Mouse (Mus musculus) c-Kit-negative CD71-positive TER-119-positive erythroid progenitor cells, embryonic 14.5 days (primary cell): ENCODE results near the gene Rapgef4.
"Not testable (repeated sequence)": the region's sequence is repeated elsewhere in the genome, so short reads cannot be mapped to it uniquely, and the experiment has no call there.

Experiments used
- DNase-seq: peaks from one replicate; pipeline ENCODE4 v3.0.0-alpha.2; 2013; ENCODE audit warnings: low read depth, low spot score

The Rapgef4 gene

DNA sequence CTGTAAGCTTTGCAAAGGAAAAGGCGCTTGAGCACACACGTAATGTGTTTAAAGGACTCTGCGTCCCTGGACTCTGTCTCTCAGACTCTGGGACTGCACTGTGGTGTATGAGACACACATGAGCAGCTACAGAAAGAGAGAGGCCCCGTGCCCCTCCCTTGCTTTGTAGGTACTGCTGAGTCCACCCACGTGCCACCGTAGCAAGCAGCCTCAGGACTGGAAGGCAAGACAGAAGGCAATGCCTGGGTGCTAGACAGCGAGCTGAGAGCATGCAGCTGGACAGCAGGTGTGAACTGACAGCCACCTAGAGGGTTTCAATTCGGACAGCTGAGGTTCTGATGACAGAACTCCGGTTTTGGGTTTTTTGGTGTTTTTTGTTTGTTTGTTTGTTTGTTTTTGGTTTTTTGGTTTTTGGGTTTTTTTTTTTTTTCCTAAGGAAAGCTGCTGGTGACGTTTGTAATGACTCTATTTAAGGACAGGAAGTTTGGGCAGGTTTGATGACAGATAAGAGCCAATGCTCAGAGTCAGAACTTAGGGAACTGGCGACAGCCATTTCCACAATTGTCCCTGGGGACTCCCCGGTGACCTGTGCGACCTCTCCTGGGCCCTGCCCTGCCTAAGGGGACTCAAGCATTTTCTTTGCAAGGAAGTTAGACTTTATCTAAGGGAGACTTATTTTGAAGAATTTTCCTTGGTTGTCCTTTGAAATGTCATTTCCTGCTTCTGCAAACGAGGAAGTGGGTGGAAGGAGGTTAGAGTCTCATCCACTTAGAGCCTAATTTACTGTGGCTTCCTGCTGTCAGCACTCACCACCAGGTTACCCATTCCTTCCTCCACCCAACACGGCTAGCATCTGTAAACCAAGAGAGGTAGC is 136.3 kb downstream of the Rapgef4 start:
- DNase-seq: no peak

- DNase-seq: no peak
These were observed 139.2 kb downstream of the Rapgef4 start for GRCm38 (mm10) chr2:72120211-72120610.

DNA sequence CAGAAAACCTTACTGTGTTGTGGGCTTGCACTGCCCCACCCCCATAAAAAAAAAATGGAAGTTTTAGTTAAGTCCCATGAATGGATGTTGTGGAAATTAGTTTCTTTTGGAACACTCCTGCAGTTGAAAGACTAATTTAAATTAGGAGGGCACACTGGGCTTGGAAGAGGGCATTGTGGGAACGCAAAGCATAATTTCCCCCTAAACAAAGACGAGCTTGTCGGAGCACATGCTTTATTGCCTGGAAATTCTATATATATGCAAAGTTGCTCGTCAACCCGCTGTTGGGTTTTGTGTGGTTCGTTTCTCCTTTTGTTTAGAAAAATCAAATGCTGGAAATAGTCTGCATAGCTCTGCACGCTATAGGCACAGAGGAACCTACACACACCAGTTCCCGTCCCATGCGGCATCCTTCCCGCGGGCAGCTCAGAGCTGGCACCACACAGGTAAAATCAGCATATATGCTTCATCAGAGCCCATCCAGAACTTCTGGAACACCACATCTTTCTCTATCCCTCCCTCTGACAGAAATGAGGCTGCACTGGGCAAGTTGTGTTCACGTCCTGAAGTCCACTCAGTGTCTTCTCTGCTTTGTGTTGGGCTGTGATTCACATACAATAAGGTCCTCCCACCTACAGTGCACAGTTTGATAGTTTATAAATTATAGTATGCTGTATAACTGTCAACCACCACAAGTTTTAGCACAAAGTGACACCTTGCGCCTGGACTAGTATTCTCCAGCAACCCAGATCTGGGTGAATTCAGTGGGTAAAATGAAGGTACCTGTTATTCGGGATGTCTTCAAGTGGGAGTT is 141.6 kb downstream of the Rapgef4 start:
- no peak for DNase-seq

DNA sequence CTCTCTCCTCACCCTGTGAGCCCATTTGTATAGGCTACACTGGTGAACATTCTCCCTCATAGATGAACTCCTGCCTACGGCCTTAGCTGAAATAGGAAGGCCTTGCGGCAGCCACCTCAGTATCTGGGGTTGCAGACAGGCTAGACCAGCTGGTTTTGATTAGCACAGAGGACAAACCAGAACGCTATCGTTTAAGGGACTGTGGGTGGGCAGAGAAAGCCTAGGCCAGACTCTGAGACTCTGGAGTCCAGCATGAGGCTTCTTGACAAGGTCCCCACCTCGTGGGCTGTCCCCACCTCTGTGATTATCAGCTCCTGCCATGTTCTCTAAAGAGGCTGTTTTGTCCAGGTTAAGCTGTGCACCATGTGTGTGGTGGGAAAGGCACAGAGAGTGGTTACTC is 142.8 kb downstream of the Rapgef4 start:
- DNase-seq: no peak

DNA sequence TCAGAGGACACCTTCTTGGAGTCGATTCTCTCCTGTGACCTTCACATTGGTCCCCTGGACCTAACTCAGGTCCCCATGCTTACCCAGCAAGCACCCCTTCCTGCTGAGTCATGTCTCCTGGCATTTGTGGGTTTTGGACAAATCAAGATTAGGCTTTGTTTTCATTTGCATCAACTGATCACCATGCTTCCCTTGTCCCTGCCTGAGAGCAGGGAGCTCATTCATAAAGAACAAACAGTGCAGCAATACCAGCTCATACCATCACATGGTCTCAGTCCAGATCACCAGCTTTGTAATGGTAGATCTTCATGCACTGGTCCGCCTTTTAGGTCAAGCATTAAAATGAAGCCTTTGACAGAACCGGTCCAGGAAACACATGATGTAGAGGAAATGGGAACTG is 144.7 kb downstream of the Rapgef4 start:
- DNase-seq: no peak

GRCm38 (mm10) chr2:72126411-72126810 is 145.4 kb downstream of the Rapgef4 start:
- DNase-seq: no peak

GRCm38 (mm10) chr2:72129612-72130311 is 148.7 kb downstream of the Rapgef4 start:
- DNase-seq: no peak

DNA sequence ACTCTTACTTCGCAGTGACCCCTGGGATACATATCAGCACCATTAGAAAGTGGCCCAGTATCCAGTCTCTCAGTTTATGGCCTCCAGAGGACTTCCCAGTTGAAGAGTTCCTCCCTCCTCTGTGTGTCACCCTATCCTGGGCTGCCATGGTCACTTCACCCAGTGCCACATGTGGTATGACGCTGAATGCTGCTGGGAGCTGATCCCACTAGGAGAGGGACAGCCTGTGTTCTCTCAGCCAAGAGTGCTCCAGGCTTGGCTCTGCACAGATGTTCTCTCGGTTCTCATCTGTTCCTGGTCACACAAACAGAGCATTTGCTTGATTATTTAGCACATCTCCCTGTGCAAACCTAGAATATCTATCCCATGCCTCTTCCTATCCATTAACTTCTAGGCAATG is 151.2 kb downstream of the Rapgef4 start:
- DNase-seq: no peak

- DNase-seq: no peak
These were observed 155.0 kb downstream of the Rapgef4 start for GRCm38 (mm10) chr2:72136045-72136444.

DNA sequence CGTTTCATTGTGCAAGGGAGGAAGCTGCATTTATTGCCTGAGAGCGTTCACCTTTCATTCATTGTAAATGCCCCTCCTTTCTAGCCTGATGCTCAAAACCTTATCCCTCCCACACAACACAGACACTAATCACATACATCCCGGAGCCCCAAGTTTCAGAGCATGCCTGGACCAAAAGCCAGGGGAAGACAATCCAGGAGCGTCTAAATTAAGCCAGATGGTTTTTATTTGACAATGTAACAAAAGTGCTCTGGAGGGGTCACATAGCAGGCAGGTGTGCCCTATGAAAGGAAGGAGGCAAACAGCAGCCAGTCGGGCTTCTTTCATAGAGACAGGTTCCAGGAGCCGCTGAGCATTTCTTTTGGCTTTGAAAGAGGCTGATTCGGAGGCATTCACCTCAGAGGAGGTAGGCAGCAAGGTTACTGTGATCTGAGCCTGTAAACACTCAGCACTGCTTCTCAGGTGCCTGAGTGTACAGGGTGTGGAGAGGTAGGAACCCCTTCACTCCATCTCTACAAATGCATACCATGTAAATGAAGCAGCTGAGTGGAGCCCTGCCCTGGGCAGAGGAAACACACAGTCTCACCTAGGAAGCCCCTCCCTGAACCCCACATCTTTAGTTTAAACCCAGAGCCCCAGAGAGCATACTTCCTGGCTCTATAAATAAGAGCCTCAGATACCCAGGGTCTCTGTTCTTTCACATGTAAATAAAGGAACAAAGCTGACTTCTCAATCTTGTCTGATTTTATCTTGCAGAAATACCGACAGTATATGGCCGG is 155.6 kb downstream of the Rapgef4 start:
- no peak for DNase-seq

- no peak for DNase-seq
These were observed 159.1 kb downstream of the Rapgef4 start for GRCm38 (mm10) chr2:72139863-72140845.

DNA sequence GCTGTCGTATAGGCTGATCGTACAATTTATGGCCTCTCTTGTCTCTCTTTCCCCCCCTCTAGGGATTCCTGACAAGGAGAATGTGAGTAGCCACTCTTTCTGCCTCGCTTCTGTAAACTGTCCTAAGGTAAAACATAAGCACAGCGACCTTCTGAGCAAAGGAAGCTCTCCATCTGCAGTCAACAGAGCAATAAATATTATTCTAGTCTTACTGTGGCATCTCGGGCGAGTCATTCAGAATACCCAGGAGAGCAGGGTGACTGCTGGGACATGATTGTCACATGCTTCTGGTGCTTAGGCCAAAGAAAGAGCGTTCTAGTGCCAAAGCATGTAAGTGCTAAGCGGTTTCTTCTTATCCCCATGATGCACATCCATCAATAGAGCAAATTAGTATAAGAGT is 160.1 kb downstream of the Rapgef4 start:
- DNase-seq: no peak

DNA sequence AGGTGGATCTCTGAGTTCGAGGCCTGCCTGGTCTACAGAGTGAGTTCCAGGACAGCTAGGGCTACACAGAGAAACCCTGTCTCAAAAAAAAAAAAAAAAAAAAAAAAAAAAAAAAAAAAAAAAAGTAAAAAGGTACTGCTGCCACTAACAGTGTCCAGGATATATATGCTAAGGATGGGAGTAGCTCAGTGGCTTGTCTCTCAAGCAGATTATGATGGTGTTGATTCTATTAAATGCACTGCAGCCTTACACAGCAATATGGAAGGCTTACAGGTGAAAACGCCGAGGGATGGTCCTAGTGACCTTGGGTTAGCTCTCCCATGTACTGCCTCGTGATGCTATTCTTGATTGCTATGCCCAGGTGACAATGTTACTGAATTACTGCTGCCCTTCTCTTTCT is 160.7 kb downstream of the Rapgef4 start:
- DNase-seq: not testable (repeated sequence)

- DNase-seq: no peak
These were observed 162.4 kb downstream of the Rapgef4 start for GRCm38 (mm10) chr2:72143413-72143812.

DNA sequence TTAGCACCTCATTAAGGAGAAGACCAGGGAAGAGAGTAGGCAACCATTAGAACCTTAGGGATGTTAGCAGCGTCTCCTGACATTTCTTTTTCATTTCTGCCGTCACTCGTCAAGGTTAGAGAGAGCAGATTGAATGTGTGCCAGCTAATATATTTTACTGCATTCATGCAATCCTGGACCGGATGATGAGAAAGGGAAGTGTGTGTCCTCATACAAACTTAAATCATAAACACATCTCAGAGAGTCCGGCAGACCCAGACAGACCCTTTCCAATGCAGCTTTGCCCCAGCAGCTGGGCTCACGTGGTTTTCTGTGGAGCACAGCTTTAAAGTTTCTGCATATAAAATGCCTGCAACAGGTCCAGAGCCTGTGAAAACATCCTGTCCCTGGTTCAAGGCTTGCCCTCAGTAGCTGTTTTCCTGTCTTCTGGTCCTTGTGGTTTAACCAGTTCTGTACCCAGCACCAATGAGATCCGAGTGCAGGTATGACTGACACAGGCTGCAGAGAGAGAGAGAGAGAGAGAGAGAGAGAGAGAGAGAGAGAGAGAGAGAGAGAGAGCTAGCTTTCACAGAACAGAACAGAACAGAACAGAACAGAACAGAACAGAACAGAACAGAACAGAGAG is 163.6 kb downstream of the Rapgef4 start:
- DNase-seq: no peak

DNA sequence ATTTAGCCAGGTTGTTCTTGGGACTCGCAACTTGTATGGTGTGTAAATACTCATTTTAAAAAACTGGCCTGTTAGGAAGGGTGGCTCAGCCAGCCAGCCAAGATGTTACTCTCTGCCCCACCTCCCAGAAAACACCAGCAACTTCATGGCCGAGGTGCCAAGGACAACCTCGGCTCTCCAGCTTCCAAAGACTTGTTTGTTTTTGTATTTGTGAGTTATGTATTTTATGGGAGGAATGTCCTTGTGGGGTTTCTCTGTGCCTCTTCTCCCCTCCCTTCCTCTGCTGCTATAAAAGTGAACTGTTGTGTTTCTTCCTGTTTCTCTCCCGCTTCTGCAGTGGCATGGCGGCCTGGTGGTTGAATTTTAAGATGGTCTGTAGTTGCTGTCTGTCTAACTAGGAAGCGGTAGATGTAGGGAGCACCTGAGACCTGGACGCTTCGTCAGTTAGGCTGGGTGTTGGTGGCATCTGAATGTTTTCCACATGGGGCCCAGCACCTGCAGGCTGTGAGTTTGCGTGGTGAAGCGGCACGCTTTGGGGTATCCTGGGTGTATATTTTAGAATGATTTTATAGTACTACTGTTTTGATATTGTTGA is 164.3 kb downstream of the Rapgef4 start:
- DNase-seq: no peak

DNA sequence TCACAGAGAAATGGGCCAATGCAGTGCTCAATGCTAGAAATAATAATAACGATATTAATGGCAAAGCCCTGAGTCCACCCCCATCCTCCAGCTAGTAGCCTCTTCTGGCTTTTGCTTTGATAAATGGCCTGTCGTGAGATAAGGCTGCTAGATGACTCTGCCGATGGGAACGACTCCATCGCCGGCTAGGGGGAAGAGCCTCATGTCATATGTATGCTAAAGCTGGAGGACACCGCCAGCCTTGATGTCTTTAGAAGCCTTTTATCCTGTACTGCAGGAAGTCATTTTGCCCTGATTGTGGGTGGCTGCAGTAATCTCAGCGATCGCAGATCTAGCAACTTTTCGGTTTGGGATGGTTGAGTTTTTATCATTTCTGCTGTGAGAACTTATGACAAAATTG is 165.0 kb downstream of the Rapgef4 start:
- DNase-seq: no peak

- no peak for DNase-seq
These were observed 166.2 kb downstream of the Rapgef4 start for GRCm38 (mm10) chr2:72147246-72147645.

DNA sequence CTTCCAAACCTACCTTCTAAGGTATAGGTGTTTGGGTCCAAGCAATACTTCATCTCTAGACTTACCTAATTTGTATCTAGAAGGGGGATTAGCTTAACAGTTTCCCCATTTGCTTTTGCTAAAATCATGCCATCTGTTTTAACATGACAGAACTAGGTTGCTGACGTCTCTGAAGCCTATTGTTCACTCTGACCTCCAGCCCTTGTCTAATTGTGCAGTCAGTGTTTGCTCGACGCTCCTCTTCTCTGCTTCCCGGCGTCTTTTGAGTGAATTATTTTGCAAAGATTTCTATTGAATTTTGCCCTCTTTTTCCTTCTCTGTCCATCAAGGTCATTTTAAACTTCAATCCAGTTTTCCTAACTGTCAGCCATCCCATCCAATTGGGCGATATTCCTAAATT is 166.7 kb downstream of the Rapgef4 start:
- no peak for DNase-seq
